Mouse (Mus musculus) adrenal gland, postnatal 0 days (tissue): Measurements from ENCODE around the gene 1700049E17Rik2. TPM values are rescaled to one million over a fixed set of nuclear protein-coding genes. Genes with fewer than 3 reads are reported as not detected.

Experiments used
- polyA plus RNA-seq: library from polyadenylated mRNA; unstranded; fragments of >200 nt; fragmentation: Nextera tagmentation; extraction: Ambion mirVana; gene quantifications from 2 replicates; pipeline ENCODE4 v1.2.1, GENCODE M21; 2015

Gene 1700049E17Rik2
- not detected in 2 replicates for polyA plus RNA-seq

DNA sequence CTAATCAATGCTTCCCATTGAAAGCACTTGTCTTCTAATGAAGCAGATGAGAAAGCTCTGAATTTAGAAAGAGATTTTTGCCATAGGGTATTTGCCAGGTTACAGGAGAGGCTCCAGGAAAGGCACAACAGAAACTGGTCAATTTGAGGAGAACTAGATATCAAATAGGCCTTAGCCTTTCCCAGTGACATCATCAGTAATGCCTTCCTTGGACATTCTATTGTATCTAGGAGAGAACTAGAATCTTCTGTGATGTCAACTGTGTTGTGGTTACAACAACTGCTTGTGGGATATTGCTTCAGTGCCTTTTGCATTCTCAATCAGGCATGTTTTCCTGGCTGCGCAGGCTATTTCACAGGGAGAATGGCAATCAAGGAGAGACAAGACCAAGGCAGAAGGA lies at the start of gene 1700049E17Rik2:
TSS of gene 1700049E17Rik2 (plus strand) at position 301 of the 400 bp plus-strand sequence.

DNA sequence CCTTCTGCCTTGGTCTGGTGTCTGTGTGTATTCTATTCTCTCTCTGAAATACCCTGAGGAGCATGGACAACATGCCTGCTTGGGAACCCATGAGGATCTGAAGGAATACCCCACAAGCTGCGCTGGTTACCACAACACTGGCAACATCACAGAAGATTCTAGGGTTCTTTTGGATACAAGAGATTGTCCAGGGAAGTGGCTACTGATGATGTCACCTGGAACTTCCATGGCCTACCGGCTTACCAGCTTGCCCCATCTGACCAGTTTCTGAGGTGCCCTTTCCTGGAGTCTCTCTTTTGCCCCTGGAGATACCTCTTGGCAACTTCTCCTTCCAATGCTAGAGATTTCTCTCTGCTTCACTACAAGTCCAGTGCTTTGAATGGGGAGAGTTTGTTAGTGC lies 17.5 kb upstream of the 1700049E17Rik2 start, which contains the start of gene Gm7970:
TSS of gene Gm7970 (minus strand) at position 101 of the 400 bp plus-strand sequence.

DNA sequence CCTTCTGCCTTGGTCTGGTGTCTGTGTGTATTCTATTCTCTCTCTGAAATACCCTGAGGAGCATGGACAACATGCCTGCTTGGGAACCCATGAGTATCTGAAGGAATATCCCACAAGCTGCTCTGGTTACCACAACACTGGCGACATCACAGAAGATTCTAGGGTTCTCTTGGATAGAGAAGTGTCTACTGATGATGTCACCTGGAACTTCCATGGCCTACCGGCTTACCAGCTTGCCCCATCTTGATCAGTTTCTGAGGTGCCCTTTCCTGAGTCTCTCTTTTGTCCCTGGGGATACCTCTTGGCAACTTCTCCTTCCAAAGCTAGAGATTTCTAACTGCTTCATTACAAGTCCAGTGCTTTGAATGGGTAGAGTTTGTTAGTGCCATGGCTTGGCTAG lies 51.5 kb downstream of the 1700049E17Rik2 start, which contains the start of gene Gm3072:
TSS of gene Gm3072 (minus strand) at position 101 of the 400 bp plus-strand sequence.

Other genes with a start within 250 kb of the 1700049E17Rik2 start
- gene Gm5798, start 224.6 kb upstream of the 1700049E17Rik2 start, polyA plus RNA-seq, result not detected in 2 replicates
- gene Gm7945, start 186.8 kb upstream of the 1700049E17Rik2 start, polyA plus RNA-seq, result not detected in 2 replicates
- not detected in 2 replicates for gene Gm6482, start 164.9 kb upstream of the 1700049E17Rik2 start, polyA plus RNA-seq
- not detected in 2 replicates for gene Gm7954, start 119.7 kb upstream of the 1700049E17Rik2 start, polyA plus RNA-seq
- not detected in 2 replicates for gene Gm3486, start 83.7 kb upstream of the 1700049E17Rik2 start, polyA plus RNA-seq
- gene Gm7970, start 17.6 kb upstream of the 1700049E17Rik2 start, polyA plus RNA-seq, result not detected in 2 replicates
- gene Gm3072, start 51.4 kb downstream of the 1700049E17Rik2 start, polyA plus RNA-seq, result not detected in 2 replicates
- gene Gm3676, start 73.3 kb downstream of the 1700049E17Rik2 start, polyA plus RNA-seq, result not detected in 2 replicates
- not detected in 2 replicates for gene Gm8068, start 128.7 kb downstream of the 1700049E17Rik2 start, polyA plus RNA-seq
- gene Gm7929, start 177.4 kb downstream of the 1700049E17Rik2 start, polyA plus RNA-seq, result not detected in 2 replicates
- not detected in 2 replicates for gene Gm47189, start 199.2 kb downstream of the 1700049E17Rik2 start, polyA plus RNA-seq